Mouse (Mus musculus): ENCODE measurements around the gene Olfr167.
"Not testable (repeated sequence)": the region's sequence is repeated elsewhere in the genome, so short reads cannot be mapped to it uniquely, and the experiment has no call there.

Olfr167 gene

DNA sequence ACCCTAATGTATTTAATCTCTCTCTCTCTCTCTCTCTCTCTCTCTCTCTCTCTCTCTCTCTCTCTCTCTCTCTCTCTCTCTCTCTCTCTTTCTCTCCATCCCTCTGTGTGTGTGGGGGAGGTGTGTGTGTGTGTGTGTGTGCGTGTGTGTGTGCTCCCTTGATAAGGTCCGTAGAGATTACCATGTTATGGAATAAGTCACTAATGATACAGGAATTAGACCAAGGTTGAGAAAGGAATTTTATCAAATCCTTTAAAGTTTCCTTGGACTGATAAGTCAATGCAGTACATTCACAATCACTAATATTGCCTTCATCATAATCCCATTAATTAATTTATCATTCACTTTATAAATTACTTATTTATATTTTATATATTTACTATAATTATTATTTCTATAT, at the start of gene Olfr167:
Gene Olfr167, minus strand, starts transcription at position 101 of the 400 bp plus-strand sequence.
- DNase-seq: no peak

DNA sequence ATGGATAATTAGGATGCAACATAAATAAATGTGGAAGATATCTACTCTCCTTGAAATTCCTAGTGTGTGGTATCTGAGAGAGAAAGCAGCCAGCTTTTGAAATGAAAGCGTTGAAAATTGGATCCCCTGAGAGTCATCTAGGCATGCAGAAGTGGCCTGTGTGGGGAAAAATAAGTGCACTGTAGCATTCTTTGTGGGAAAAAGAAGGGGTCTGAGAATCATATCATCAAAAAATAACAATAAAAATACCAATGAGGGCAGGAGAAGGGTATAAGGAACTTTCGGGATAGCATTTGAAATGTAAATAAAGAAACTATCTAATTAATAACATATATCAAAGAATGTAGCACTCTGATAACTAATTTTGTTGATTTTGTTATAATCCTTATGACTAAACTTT, 49.6 kb upstream of the Olfr167 start, which contains the start of gene Olfr169:
Gene Olfr169, minus strand, starts transcription at position 101 of the 400 bp plus-strand sequence.
- DNase-seq: not testable (repeated sequence)

DNA sequence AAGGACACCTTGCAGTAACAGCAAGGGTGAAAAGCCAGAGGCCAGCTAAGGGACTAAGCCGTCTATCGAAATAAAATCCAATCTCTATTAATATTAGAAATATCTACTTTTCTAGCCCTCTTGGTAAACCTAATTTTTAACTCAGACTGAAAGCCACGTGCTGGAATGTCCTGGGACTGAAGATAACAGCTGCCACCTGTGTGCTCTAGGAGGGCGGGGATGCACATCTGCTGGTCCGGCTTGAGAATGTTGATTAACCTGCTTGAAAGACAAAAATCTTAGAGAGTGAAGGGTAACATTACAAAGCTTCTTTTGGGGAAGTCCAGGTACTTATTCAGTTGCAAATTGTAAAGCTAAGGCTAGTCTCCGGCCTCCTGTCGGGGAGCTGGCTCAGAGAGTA, 31.4 kb upstream of the Olfr167 start:
- not testable (repeated sequence) for DNase-seq

GRCm38 (mm10) chr16:19552246-19552645, 30.2 kb upstream of the Olfr167 start:
- DNase-seq: not testable (repeated sequence)

GRCm38 (mm10) chr16:19535455-19535854, 13.4 kb upstream of the Olfr167 start, which contains the start of gene Olfr168:
TSS of gene Olfr168 (minus strand) at chr16:19535555.
- DNase-seq: no peak

DNA sequence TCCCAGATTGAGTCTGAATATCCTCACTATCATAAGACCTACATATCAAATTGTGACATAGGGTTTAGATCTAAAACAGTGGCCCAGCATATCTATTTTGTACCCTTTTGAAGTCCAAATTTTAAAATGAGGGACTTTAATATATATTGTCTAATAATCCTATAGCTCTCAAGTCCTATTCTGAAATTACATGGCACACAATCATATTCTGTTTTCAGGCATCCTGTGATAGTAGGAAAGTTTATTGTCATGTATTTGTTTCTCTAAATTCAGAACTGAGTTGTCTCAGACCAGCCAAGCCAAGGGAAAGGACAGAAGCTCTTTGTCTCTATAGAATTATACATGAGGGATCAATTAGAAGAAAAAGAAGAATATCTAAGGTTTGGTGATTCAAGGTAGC, 38.7 kb downstream of the Olfr167 start, which contains the start of gene Olfr166:
Gene Olfr166, plus strand, starts transcription at position 301 of the 400 bp plus-strand sequence.
- DNase-seq: no peak

DNA sequence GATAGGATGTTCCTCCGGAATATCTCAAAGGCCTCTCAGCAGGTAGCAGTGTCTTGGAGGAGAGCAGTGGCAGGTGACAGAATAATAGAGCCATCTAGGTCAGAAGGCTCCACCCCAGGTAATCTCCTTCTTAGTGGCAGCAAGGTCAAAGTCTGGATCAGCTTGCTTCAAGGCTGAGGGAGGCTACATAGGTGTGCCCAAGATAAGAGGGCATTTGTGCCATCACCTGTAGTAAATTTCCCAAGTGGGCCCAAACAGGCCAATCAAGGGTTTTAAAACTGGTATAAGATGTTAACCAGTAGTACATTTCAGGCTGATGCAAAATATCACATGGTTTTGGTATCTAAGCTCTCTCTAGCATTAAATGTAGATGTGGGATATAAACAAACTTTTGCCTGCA, 57.7 kb downstream of the Olfr167 start:
- DNase-seq: no peak

Measured in cerebellum, postnatal 25 days (tissue).